Mouse (Mus musculus) heart, postnatal 10 days (tissue): ENCODE measurements around the gene Adcy5. TPM values are rescaled to one million over a fixed set of nuclear protein-coding genes. Genes with fewer than 3 reads are reported as not detected.

Source experiments
- DNase-seq, 2 experiments: peaks; one replicate each; pipeline ENCODE4 v3.0.0; 2021
- intact Hi-C: fragments of 180-260 bp; cut with DNase I; formaldehyde crosslinking; loops from one replicate; pipeline ENCODE4 v1.15.1; 2025
- total RNA-seq, 2 experiments: library from RNA; stranded (reverse); gene quantifications; 2 replicates each; pipeline ENCODE4 v1.2.3; 2021

Adcy5 gene
- 10 to 100 TPM; 55.1 to 56.3 TPM for total RNA-seq

DNA sequence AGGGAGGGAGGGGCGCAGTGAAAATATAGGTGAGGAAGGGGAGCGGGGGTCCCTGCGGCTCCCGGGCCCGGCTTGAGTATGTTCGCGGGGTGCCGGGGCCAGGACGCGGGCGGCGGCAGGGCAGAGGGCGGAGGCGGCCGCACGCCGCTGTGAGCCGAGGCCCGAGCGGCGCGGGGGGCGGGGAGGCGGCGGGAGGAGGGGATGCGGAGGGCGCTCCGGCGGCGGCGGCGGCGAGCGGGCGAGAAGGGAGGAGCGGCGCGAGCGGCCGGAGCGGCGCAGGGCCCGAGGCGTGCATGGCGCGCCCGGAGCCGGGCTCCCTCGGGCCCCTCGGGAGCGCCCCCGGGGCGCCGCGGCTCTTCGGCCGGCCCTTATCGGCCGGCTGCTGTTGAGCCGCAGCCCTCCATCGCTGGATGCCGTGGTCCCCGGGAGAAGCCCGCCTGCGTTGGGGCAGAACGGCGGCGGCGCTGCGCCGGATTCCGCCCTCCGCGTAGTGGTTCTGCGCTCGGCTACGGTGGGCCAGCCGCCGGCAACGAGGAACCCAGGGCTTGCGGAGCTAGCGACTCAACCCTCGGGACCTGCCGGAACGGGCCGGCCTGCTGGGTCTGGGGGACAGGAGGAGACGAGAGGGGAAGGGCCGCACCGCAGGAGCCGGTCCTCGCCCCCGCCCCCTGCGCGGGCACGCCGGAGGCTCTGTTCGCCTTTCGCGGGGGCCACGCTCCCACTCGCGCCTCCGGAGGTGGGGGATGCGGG lies at the start of gene Adcy5:
Adcy5 (plus strand) TSS at position 237 of the 750 bp plus-strand sequence.
- intact Hi-C loops, result loop anchor here (2.0 to 5.0 kb wide), 2 partner anchors 24 to 67 kb away; no protein-coding TSS in a partner anchor
- peak; percentile 53 for DNase-seq

DNA sequence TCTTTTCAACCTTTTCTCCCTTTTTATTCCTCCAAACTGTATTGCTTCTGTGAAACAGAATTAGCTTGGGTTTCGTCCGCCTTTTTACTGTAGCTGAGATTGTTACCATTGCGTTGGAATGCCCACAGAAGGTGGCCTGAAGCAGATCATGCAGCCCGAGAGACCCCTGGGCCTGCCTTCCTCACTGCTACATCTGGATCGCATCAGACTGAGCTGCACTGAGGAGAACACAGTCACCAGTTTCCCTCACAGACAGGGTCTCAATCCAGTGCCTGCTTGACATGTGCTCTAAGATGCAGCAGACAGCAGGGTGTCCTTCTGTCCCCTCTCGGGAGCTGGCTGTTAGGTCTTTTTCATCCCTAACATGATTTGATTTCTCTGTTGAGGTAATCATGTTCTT lies 46.7 kb upstream of the Adcy5 start:
- DNase-seq, result no peak
- intact Hi-C loops, result no loop called here

DNA sequence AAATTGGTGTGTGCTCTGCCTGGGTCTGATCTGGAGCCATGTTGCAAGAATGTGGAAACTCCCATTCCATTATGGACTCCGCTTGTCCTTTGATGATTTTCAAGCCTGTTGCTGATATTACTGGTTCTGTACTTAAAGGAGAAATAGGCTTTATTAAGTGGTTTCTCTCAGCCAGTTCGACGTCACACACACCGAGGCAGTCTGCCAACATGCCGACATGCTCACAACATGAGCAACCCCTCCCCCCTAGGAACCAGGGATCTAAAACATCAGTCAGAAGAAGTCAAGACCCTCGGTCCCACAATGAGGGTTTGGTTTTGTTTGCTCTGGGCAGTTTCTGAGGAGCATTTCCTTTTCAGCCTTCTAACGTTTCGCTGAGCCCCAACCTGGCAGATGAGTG lies 45.5 kb upstream of the Adcy5 start:
- intact Hi-C loops, result no loop called here
- DNase-seq, result no peak

DNA sequence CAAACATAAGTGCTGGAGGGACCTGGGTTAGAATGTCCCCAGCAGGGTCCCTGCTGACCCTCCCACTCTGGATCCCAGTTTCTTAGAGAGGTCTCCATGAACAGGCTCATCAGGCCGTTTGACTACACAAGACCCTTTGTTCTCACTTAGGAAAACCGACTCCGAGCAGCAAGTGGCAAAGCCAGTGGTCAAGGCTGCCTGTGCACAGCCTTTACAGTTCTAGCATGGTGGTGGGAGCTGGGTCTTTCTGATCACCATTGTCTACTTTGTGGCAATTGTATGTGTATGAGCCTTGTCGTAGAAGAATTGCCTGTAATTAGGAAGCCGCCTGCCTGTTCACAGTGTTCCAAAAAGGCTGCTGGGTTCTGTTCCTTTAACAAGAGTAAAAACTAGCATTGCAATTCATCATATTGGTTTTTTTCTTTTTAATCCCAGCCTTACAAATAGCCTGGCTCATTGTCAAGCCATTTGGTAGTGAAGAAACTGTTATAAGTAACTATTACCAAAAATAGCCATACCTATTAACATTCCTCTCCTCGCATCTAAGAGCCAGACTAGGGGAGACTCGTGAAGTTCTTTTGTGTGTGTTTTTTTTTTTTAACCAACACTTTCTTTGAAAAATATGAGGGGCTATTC lies 44.9 kb upstream of the Adcy5 start:
- intact Hi-C loops, result loop anchor here (1.0 kb wide), 2 partner anchors 47 to 161 kb away; no protein-coding TSS in a partner anchor
- no peak for DNase-seq

DNA sequence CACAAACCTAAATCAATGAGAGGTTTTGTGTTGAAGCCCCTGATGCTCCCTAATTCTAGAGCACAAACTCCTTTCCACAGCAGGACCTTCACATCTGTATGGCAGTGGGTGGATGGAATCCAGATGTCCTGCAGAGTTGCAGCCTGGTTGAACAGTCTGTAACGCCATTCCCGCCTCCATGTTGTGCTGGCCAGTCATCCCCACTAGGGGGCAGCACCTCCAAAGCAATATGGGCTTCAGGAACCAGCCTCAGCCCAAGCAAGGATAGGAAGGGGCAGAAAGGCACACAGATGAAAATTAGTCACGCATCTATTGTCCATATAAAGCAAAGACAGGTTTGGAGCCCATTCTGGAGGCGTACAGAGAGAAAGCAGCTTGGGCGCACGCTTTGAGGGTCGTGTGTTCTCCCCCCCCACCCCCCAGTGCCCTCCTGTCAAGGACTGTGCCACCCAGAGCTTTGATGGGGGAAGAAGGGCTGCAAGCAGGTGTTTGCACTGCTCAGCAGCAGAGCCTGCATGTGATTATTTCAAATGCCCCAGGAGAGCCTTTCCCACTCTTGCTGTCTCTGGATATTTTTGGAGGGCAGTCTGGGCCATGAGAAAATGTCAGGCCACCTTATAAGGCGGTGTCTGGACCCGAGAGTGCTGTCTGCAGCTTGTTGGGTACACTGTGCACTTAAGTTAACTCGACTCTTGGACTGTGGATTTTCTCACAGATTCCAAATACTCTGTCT lies 44.1 kb upstream of the Adcy5 start:
- DNase-seq, result peak; percentile 93 to 96
- intact Hi-C loops, result loop anchor here (1.0 kb wide), 2 partner anchors 46 to 160 kb away; no protein-coding TSS in a partner anchor

DNA sequence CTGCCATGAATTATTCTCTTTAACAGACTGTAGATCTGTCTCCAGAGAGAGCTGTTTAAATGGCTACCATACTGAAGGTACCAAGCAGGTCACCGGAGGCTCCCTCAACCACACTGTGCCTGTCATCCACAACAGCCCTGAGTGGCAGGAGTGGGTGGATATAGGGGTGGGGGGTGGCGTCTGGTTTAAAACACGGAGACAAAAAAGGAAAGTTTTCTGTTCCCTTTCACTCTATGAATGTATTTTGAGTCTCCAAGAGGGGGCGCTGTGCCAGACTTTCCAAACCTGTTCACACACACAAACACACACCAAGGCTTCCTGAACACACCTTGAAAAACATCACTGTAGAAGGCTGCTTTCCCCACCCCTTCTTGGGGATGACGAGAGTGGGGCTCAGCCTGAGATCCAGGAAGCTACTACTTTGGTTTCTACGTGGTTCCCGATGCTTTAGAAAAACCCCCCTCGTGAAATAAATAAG lies 43.5 kb upstream of the Adcy5 start:
- intact Hi-C loops, result no loop called here
- DNase-seq, result peak in 1 of 2 experiments; percentile 48

DNA sequence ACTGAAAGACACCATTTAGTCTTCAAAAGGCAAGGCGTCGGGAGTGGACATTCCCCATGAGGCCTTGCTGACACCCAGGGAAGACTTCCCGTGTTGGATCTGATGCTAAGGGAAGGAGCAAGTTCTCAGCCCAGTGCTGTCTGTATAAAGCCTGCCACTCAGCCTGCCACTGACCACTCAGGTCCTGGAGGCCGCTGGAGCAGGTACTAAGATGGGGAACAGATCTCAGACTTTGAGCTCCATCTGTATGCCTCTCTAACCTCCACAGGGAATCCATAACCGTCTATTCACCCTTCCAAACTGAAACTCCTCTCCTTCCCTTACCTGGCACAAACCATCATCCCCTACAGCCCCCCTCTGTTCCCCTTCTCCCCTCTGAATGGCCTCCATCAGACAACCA lies 41.2 kb upstream of the Adcy5 start:
- DNase-seq, result no peak
- intact Hi-C loops, result no loop called here

DNA sequence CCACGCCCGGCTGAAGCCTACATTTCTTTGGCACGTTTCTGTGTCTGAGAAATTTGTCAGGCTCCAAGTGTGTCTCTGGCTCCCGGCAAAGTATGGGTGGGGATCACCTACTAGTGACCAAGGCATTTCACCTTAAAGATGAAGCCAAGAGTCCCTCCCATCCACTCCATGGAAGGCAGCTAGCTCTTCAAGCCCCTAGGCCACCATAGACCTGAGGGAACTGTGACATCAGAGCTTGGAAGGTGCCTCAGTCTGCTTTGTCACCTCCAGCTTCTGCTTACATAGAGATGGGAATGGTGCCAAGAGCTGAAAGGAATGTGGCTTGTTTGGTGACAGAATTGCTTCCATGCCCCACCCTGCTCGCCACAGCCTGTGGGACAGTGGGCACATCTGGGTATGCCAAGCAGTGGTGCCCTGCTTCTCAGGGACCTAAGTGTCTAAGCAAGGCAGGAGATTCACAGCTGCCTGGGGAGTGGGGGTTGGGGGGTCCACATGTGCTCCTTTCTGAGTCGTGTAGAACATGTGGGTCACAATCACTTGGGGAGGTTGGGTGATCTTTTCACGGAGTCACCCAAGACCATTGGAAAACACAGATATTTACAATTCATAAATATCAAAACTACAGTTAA lies 38.2 kb upstream of the Adcy5 start:
- intact Hi-C loops, result no loop called here
- DNase-seq, result no peak

DNA sequence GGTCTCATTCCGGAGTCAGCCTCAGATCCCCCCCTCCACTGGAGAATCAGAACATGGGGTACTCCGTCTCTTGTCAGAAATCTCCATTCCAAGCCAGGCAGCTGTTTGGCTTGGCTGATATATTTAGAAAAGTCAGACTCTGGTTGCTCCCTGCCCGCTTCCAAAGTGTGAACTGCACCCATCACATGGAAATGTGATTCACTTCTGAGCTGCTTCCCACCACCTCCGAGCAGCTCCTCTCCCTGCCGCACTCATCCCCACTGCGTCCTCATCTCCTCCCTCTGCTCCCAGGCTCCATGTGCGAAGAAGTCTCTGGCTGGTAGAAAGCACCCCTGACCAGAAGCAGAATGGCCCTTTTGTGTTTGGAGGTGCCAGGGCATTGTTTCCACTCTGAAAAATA lies 37.2 kb upstream of the Adcy5 start:
- intact Hi-C loops, result no loop called here
- no peak for DNase-seq

DNA sequence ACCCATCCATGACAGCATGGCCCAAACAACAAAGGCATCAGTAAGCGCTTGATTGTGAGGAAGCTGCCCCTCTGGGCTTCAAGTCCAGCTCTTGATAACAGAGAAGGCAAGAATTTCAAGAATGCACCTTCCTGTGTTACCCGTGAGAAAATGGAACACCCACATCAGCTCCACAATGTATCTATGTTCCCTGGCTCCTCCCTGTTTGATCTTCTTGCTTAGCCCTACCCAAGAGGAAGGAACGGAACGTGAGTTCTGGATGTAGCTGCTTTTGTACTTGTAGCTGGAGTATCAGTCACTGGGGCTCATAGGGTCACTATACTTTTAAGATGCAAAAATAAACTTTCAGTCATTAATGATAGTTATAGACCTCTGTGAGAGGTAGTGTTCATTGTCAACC lies 34.1 kb upstream of the Adcy5 start:
- intact Hi-C loops, result no loop called here
- DNase-seq, result no peak

DNA sequence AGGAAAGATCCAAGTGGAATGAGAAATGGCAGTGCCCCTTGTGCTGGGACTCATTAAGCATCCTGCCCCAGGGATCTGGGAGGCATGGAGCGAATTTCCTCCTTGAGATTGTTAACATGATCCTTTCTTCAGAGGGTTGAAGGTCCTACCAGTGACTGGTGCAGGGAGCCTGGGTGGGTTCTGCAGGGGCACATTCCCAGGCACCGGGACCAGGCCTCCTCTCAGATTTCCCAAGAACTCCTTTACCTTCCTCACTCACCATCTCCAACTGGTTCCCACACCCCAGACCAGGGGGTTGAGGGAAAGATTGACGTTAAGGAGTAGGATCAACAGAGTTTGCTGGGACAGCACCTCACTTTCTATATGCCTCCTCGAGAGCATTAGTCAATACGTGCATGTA lies 27.4 kb upstream of the Adcy5 start:
- no peak for DNase-seq
- intact Hi-C loops, result no loop called here

DNA sequence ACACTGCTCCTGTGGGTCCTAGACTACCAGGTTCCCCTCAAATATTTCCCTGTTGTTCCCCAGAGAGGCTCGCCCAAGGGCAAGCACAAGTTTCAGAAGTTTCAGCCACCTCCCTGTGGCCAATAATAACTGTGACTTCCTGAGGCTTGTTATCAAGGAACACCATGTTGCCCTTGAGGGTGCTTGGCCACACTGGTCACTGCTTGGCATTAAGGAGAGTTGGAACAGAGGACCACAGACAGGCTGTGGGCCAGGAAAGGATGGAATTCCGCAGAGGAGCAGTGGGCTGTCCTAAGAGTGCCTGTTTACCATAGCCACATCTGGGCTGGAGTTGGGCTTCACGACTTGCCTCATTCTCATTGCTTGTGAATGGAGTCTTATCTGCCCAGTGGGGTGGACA lies 24.5 kb upstream of the Adcy5 start:
- intact Hi-C loops, result loop anchor here (2.0 kb wide), 1 partner anchor 25 kb away; the partner anchor contains the start of gene Adcy5
- DNase-seq, result peak; percentile 79 to 81

DNA sequence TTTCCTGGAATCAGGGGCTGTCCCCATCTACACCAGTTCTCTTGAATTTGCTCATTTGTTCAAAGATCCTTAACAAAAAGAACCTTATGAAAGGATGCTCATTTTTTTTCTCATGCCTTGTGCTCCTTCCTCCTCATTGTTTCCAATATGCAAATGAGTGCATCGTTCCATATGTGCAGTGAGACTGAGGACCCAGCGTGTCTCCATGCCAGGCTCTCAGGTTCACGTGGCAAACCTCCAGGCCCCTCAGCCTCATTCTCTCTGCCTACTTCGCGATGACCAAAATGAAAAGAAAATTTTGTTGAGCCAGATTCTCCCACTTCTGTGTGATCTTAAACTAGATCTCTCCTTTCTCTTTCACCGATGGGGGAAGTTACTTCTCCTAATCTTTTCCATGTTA lies 15.3 kb upstream of the Adcy5 start:
- intact Hi-C loops, result no loop called here
- DNase-seq, result no peak

DNA sequence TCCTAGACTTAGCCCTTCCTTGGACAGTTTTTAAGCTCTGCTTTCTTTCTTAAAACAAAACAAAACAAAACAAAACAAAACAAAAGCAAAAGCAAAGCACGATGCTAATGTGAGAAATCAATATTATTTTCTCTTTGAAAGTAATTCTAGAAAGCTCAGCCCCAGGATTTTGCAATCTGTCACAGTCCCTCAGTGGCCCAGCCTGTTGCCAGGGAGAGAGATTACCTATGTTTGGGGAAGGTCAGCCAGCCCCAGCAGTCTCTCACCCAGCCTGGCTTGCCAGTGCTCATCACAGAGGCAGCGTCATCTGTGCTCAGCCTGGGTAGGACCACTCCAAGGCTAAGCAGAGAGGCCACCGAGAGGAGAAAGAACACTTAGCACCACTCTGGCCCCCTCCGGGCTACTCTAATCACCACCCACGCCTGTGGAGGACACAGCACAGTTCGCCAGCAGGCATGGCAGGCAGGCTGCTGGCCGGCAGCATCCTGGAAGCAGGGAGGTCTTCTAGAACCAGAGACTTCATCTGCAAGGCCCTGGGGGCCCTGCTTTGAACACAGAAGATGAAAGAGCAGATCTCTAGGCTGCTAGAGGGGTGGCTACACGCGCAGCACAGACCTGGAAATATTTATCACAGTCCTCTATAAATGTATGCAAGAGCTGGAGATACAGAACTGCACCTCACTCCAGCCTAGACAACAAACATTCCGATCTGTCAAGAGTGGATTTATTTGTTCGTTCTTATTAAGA lies 14.6 kb upstream of the Adcy5 start:
- peak in 1 of 2 experiments; percentile 27 for DNase-seq
- intact Hi-C loops, result no loop called here

DNA sequence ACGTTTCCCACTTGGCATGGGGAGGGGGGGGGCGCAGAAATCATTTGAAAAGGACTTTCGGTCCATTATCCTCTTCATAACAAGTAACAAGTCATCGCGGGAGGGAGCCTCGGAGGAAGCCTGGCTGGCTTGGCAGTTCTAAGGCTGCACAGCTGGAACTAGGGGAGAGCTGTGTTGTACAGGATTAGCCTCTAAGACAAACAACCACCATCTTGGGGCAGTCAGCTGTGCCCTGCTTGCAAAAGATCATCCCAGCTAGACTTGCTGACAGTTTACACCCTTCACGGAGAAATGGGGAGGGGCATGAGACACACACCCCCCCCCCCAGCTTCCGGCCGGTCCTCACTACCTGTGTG lies 14.1 kb upstream of the Adcy5 start:
- intact Hi-C loops, result no loop called here

DNA sequence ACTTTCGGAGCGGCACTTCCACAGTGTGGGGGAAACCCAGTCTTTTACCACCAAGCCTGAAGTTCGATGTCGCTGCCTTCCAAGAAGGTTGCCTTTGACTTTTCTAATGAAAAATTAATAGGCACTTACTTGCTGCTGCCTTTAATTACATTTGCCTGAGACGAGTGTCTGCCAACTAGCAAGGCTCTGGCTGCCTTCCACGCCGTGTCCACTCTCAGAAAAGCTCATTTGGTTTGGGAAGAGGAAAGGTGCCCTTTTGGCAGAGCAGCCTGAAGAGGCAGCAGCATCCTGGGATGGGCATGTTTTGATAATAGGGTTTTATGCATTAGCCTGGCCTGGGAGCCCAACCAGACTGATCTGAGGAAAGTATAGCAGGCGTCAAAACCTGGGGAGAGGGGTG lies 12.8 kb upstream of the Adcy5 start:
- no peak for DNase-seq
- intact Hi-C loops, result no loop called here

More for the DNA sequence above, 14.1 kb upstream of the Adcy5 start:
- DNase-seq, result no peak

DNA sequence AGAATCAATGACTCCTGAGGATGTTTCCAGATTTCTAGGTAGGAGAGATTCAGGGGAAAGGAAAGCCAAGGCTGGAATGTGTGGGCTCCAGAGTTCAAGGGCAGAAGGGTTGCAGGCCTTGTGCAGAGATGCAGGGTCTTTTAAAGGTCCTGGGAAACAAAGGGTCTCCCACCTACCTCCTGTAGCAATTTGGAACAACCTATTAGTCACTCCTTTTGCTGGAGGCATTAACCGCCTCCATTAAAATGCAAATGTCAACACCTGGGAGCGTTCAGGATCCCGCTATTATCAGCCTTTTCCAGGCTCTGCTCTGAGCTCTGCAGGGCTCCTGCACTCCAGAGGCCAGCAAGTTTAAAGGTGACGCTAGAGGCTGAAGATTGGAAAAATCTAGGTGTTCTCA lies 8.5 kb upstream of the Adcy5 start:
- DNase-seq, result no peak
- intact Hi-C loops, result no loop called here

DNA sequence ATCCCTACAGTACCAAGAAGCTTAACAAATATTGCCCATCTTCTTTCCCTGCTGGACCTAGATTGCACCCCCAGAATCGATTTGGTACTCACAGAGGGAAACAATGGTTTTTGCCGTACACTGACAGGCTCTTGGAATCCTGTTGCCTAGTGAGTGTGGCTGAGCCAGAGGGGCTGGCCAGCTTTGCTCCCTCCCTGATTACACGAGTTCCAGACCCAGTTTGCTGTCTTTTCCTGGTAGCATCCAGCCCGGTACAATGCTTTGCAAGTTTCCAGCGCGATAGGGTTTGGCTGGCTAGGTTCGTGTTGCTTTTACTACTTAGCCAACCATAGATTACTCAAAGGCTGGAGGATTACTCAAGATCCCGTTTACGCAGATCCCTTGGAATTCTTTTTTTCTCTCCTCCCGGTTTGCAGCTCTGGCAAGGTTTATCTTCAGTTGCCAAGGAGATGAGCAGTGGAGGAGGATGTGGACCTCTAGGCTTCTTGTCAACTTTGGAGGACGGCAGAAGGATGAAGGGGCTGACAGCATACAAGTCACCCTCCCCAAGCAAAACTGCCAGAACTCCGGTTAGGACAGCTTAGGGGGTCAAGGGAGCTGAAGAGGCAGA lies 1.4 kb upstream of the Adcy5 start:
- intact Hi-C loops, result no loop called here
- DNase-seq, result no peak

DNA sequence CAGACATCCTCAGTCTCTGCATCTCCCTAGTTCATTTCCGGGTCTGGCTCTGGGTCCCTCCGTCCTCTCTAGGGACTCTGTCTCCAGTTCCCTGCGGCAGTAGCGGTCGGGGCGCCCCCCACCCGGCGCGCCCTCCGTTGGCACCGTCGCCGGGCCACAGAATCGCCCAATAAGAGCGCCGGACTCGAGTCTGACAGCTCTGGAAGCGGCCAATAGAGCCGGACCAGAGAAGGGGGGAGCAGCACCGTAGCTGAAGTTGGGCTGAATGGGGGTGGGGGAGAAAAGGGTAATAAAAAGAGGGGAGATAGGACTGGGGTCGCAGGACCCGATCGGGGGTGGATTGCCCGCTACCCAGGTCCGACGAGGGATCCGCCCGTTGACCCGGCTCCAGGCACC lies 434 bp upstream of the Adcy5 start:
- peak; percentile 65 for DNase-seq

More for the DNA sequence above, 434 bp upstream of the Adcy5 start:
- intact Hi-C loops, result loop anchor here (2.0 kb wide), 1 partner anchor 23 kb away; no protein-coding TSS in a partner anchor
